Mouse (Mus musculus) heart, adult 2 months (tissue): ENCODE measurements around the gene Bfsp2. TPM values are rescaled to one million over a fixed set of nuclear protein-coding genes. Genes with fewer than 3 reads are reported as not detected.

ENCODE experiments used
- DNase-seq, 2 experiments: peaks; one replicate each; pipeline ENCODE4 v3.0.0; 2021
- H3K27ac ChIP-seq: fragments of 200-600 bp; 2 replicates; pipeline ENCODE4 v1.8.1; 2022
- H3K27me3 ChIP-seq: fragments of 200-500 bp; 2 replicates; pipeline ENCODE4 v1.6.1; 2012; ENCODE audit warnings: mild to moderate bottlenecking, low read length, inconsistent platforms, mixed read lengths; ENCODE audit not compliant: control insufficient read depth, insufficient read depth
- H3K36me3 ChIP-seq: fragments of 200-500 bp; 2 replicates; pipeline ENCODE4 v1.6.1; 2012; ENCODE audit warnings: low read length, inconsistent platforms; ENCODE audit not compliant: control insufficient read depth, insufficient read depth
- H3K4me1 ChIP-seq: fragments of 200-500 bp; 2 replicates; pipeline ENCODE4 v1.6.1; 2011; ENCODE audit warnings: low read length; ENCODE audit not compliant: control insufficient read depth, insufficient read depth
- H3K4me3 ChIP-seq: fragments of 200-600 bp; 2 replicates; pipeline ENCODE4 v1.8.1; 2022
- H3K79me2 ChIP-seq: fragments of 200-500 bp; replicated peaks from 2 replicates; pipeline ENCODE4 v1.6.1; 2012; ENCODE audit warnings: mild to moderate bottlenecking, inconsistent platforms, low read length, moderate library complexity, mixed read lengths; ENCODE audit not compliant: control insufficient read depth, insufficient read depth
- H3K9ac ChIP-seq: fragments of 200-500 bp; 2 replicates; pipeline ENCODE4 v1.6.1; 2012; ENCODE audit warnings: low read depth, mild to moderate bottlenecking, control low read depth, inconsistent platforms, low read length, mixed read lengths
- CTCF ChIP-seq: fragments of 200-600 bp; IDR thresholded peaks from 2 replicates; pipeline ENCODE4 v1.8.1; 2022; ENCODE audit warnings: antibody characterized with exemption, mild to moderate bottlenecking, moderate library complexity
- EP300 ChIP-seq: fragments of 200-500 bp; IDR thresholded peaks from 2 replicates; pipeline ENCODE4 v1.6.1; 2011; ENCODE audit warnings: low read depth, low read length, control low read depth; ENCODE audit not compliant: insufficient read depth
- POLR2A ChIP-seq: fragments of 200-500 bp; IDR thresholded peaks from 2 replicates; pipeline ENCODE4 v1.6.1; 2011; ENCODE audit warnings: mild to moderate bottlenecking, low read depth, low read length, control low read depth; ENCODE audit not compliant: insufficient read depth
- WGBS: fragments of 180-500 bp; shearing (Covaris S2); methylation state at CpG from one replicate; pipeline ENCODE4 v1.1.7; 2018; 5-methylcytosine and 5-hydroxymethylcytosine counted together
- intact Hi-C: fragments of 180-260 bp; cut with DNase I; formaldehyde crosslinking; loops from one replicate; pipeline ENCODE4 v1.15.1; 2025
- polyA plus RNA-seq: library from polyadenylated mRNA; depleted of rRNA; stranded (reverse); fragments of >200 nt; gene quantifications from 2 replicates; pipeline ENCODE4 v1.2.3, GENCODE M21; 2012
- total RNA-seq, 2 experiments: library from RNA; stranded (reverse); gene quantifications; 2 replicates each; pipeline ENCODE4 v1.2.3; 2021

The Bfsp2 gene
- total and polyA plus RNA-seq, 3 experiments: 0.31 to 0.99 (median 0.52) TPM

GRCm38 (mm10) chr9:103444656-103445055 lies 35.6 kb downstream of the Bfsp2 start:
- peaks cover 4% of the 10 kb centered on the region; the same call in 1 of the 2 replicates for H3K4me1 ChIP-seq
- no peaks in the 10 kb centered on the region for H3K79me2 ChIP-seq
- H3K36me3 ChIP-seq: no peaks in the 10 kb centered on the region
- 0 out of 2 replicates have a peak, but pooled peaks have one; percentile 7 for TF ChIP-seq CTCF
- no peak for TF ChIP-seq POLR2A
- DNase-seq: no peak
- H3K27ac ChIP-seq: no peak overlapping the region
- no peaks in the 10 kb centered on the region for H3K27me3 ChIP-seq
- 85% methylated on average over 5 of the region's 5 CpGs for WGBS
- H3K4me3 ChIP-seq: no peak overlapping the region
- H3K9ac ChIP-seq: no peak overlapping the region
- intact Hi-C loops: no loop called here

GRCm38 (mm10) chr9:103443824-103444185 lies 36.4 kb downstream of the Bfsp2 start:
- Histone ChIP-seq H3K36me3 (no peaks in the 10 kb centered on the region), H3K9ac (no peak overlapping the region), H3K27me3 (no peaks in the 10 kb centered on the region), H3K4me1 (peaks cover 4% of the 10 kb centered on the region; the same call in 1 of the 2 replicates), H3K27ac (no peak overlapping the region), H3K4me3 (no peak overlapping the region), H3K79me2 (no peaks in the 10 kb centered on the region)
- 71% methylated on average over 7 of the region's 7 CpGs for WGBS
- DNase-seq: no peak
- TF ChIP-seq CTCF (no peak), POLR2A (no peak), EP300 (no peak)
- intact Hi-C loops: no loop called here

GRCm38 (mm10) chr9:103443121-103443823 lies 36.9 kb downstream of the Bfsp2 start:
- 48% methylated on average over 13 of the region's 13 CpGs for WGBS
- intact Hi-C loops: no loop called here

GRCm38 (mm10) chr9:103440597-103440996 lies 39.6 kb downstream of the Bfsp2 start:
- no peak overlapping the region for H3K27ac ChIP-seq
- no peak overlapping the region for H3K4me3 ChIP-seq
- DNase-seq: no peak
- 14% methylated on average over 3 of the region's 3 CpGs for WGBS
- intact Hi-C loops: no loop called here
- no peak for TF ChIP-seq POLR2A
- TF ChIP-seq CTCF: no peak
- TF ChIP-seq EP300: no peak
- no peaks in the 10 kb centered on the region for H3K79me2 ChIP-seq
- H3K27me3 ChIP-seq: no peaks in the 10 kb centered on the region
- peaks cover 4% of the 10 kb centered on the region; the same call in 1 of the 2 replicates for H3K4me1 ChIP-seq
- H3K36me3 ChIP-seq: no peaks in the 10 kb centered on the region
- H3K9ac ChIP-seq: no peak overlapping the region

More at GRCm38 (mm10) chr9:103443121-103443823, 36.9 kb downstream of the Bfsp2 start:
- no peak for TF ChIP-seq CTCF
- TF ChIP-seq EP300: no peak
- TF ChIP-seq POLR2A: no peak
- no peak for DNase-seq
- Histone ChIP-seq H3K4me1 (peaks cover 4% of the 10 kb centered on the region; the same call in 1 of the 2 replicates), H3K79me2 (no peaks in the 10 kb centered on the region), H3K9ac (no peak overlapping the region), H3K27ac (no peak overlapping the region), H3K4me3 (no peak overlapping the region), H3K36me3 (no peaks in the 10 kb centered on the region), H3K27me3 (no peaks in the 10 kb centered on the region)

- no peaks in the 10 kb centered on the region for H3K79me2 ChIP-seq
- no peaks in the 10 kb centered on the region for H3K36me3 ChIP-seq
- H3K27ac ChIP-seq: no peak overlapping the region
- intact Hi-C loops: no loop called here
- H3K27me3 ChIP-seq: no peaks in the 10 kb centered on the region
- H3K4me3 ChIP-seq: no peak overlapping the region
- H3K9ac ChIP-seq: no peak overlapping the region
- TF ChIP-seq CTCF (no peak), POLR2A (no peak), EP300 (no peak)
- 62% methylated on average over 5 of the region's 5 CpGs for WGBS
- no peak for DNase-seq
- H3K4me1 ChIP-seq: peaks cover 5% of the 10 kb centered on the region; the same call in 1 of the 2 replicates
Observed at GRCm38 (mm10) chr9:103437104-103437503, 43.1 kb downstream of the Bfsp2 start.

- no peak overlapping the region for H3K27ac ChIP-seq
- no peaks in the 10 kb centered on the region for H3K36me3 ChIP-seq
- DNase-seq: no peak
- intact Hi-C loops: no loop called here
- no peak overlapping the region for H3K4me3 ChIP-seq
- no peak for TF ChIP-seq POLR2A
- peak; percentile 33 for TF ChIP-seq CTCF
- no peak for TF ChIP-seq EP300
- no peaks in the 10 kb centered on the region for H3K27me3 ChIP-seq
- 47% methylated on average over 4 of the region's 4 CpGs for WGBS
- H3K9ac ChIP-seq: no peak overlapping the region
- peaks cover 2% of the 10 kb centered on the region; the same call in 1 of the 2 replicates for H3K4me1 ChIP-seq
- no peaks in the 10 kb centered on the region for H3K79me2 ChIP-seq
Observed at GRCm38 (mm10) chr9:103434116-103434515, 46.1 kb downstream of the Bfsp2 start.
